Mouse (Mus musculus) erythroblast, adult 5-6 weeks (primary cell): Measurements from ENCODE around the gene Zfp189. TPM values are rescaled to one million over a fixed set of nuclear protein-coding genes. Genes with fewer than 3 reads are reported as not detected.

ENCODE experiments used
- ATAC-seq: replicated peaks from 2 replicates; pipeline ENCODE4 v1.8.0; 2016; ENCODE audit warnings: moderate number of reproducible peaks, mild to moderate bottlenecking, moderate TSS enrichment, inconsistent platforms; ENCODE audit not compliant: poor library complexity, low FRiP score, severe bottlenecking
- total RNA-seq, 2 experiments: library from RNA; stranded (forward) in 1 of 2; stranded (reverse) in 1 of 2; fragments of 150-400 nt in 1 of 2; fragments of 200-764, 138-1000 nt in 1 of 2; gene quantifications; 2 replicates each; pipeline versions ENCODE4 v1.2.3 to v1.2.4; 2015 to 2017; ENCODE audit warnings: low replicate concordance in 2 of 2

Gene Zfp189
- total RNA-seq, 2 experiments from 2014 or later, result not detected

- ATAC-seq, result no peak
Measured at GRCm38 (mm10) chr4:49535675-49536294, 14.8 kb downstream of the Zfp189 start.

GRCm38 (mm10) chr4:49536671-49537070, 15.7 kb downstream of the Zfp189 start:
- ATAC-seq, result no peak

DNA sequence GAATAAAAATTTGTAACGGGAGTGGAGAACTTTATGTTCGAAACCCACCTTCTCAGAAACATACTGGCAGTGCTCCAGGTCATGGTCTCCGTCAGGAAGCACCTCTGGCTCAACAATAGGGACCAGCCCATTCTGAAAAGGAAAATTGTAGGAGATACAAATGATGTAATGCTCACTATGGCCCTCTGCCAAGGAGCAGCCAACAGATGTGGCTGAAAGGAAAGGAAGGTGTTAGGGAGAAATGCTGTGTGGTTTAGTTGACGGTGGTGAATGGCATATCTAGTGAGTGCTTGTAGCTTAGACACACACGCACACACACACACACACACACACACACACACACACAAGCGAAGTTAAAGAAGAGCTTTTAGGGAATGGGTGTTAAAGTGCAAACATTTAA, 18.7 kb downstream of the Zfp189 start:
- ATAC-seq, result no peak

DNA sequence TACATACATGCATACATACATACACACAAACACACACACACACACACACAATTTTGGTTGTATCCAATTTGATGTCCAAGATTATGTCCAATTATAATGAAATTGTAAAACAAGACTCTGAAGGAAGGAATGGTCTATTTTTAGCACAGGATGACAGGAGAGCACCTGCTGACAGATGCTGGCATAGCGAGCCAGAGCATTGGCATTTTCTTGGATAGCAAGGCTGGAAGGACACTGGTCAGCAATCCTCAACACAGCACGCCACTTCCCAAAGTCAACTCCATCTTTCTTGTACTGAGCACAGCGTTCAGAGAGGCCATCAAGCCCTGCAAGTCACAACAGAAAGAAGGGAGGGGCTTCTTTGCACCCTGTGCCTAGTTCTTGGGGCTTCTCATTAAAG, 20.0 kb downstream of the Zfp189 start:
- ATAC-seq, result no peak

DNA sequence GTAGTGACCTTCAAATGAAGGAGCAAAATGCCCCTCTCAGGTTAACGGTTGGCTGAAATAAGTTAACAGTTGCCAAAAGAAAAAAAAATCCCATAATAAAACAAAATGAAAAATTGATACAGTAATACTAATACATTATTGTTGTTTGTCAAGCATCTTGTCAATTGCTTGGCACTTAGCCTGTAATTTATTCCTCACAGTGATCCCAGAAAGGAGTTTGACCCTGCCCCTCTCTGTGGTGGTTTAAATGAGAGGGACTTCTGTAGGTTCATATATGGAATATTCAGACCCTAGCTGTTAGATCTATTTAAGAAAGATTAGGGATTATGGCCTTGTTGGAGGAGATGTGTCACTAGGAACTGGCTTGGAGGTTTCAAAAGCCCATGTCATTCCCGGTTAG, 25.1 kb downstream of the Zfp189 start:
- ATAC-seq, result no peak

DNA sequence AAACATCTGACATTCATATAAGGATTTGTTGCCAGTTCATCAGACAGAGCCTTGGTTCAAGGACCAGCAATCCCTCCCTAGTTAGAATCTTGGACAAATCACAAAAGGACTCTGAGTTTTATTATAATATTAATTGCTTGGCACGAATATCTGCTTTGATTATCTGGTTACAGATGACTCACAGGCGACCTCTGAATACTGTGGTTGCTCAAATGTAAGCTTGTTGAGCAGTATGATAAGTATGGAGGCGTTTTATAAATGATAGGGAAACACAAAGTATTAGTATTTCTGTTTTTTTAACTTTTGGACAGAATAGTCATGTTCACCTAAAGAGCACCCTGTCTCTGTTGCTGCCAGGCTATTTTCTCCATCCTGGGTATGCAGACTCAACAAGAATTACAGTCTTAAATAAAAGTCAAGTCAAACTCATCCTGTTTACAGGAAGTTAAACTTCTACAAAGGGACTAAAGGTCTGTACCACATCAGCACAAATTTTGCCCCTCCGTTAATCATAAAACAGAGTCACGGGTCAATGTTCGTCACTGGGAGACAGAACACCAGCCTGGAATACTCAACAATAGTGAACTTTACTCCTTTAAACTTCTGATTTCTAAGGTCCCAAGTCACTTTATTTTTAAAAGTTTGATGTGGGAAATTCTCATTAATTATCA, 26.0 kb downstream of the Zfp189 start:
- ATAC-seq, result no peak

DNA sequence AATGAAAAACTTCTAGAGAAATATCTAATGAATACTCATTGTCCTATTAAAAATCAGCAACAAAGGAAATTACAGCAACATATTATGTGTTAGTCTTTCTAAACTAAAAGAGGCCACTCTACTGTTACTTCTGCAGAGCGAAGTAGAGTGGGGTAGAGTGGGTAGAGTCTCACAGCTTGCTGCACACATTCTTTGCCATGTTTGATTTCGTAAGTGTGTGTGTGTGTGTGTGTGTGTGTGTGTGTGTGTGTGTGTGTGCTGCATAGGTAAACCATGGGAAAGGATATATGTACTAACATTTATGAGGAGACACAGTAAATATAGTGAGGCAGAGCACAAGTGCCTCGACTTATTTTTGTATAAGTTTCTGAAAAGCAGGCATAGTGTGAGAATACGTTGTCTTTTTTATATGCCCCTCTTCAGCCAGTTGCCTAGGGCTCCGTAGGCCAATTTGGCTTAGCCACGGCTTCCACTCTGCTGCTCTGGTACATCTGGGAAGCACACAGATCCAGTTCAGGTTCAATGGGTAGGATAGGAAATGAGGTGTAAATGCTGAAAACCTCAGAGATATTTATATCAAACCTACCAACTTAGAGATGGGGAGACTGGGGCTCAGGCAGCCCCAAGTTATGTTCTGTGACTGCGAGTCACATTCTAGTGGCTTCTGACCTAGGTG, 26.7 kb downstream of the Zfp189 start:
- no peak for ATAC-seq

DNA sequence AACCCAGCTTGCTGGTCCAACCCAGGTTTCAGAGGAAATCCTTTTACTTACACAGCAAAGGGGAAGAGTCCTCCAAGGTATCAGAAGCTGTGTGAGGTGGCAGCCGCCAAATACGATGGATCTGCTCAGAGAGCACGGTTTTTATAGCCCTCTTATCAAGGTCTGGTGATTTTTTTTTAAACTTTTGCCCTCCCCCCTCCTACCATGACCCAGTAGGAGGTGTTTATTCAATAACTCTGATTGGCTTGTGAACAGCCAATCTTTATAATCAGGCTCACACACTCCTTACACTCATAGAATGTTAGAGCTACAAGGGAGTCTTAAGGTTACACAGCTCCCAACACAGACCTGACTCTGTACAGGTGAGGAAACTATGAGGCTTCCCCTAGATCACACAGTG, 28.4 kb downstream of the Zfp189 start, which contains the start of gene Aldob:
Gene Aldob, minus strand, starts transcription at position 164 of the 400 bp plus-strand sequence.
- ATAC-seq, result no peak

DNA sequence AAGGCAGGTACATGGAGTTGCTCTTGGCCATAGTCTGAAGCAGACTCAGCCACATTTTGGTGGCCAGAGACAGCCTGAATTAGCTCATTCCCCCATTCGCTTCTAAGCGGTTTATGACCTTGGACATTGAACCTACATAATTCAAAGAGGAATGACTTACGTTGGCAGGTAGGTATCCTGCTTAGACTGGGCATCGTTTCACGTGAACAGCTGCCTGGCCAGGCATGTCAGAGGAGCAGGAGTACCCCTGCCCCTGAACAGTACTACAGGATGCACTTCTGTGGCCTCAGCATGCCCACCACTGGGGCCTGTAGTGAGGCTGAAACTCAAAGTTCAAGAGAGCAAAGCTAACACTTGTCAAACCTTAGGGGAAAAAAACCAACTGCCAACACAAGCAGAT, 32.4 kb downstream of the Zfp189 start:
- no peak for ATAC-seq

DNA sequence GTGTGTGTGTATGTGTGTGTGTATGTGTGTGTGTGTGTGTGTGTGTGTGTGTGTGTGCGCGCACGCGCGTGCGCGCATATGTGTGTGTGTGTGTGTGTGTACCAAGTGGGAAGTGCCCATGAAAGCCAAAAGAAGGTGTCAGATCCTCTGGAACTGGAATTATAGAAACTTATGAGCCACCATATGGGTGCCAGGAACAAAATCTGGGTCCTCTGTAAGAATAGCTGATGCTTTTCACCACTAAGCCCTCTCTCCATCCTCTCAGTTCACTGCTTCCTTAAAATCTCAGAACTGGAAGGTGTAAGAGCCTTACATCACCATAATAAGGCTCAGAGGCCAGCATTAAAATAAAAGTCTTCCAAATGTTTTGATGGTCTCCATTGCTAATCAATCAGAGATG, 36.4 kb downstream of the Zfp189 start:
- no peak for ATAC-seq

GRCm38 (mm10) chr4:49558181-49558580, 37.2 kb downstream of the Zfp189 start:
- no peak for ATAC-seq

GRCm38 (mm10) chr4:49559915-49560772, 39.2 kb downstream of the Zfp189 start:
- no peak for ATAC-seq

DNA sequence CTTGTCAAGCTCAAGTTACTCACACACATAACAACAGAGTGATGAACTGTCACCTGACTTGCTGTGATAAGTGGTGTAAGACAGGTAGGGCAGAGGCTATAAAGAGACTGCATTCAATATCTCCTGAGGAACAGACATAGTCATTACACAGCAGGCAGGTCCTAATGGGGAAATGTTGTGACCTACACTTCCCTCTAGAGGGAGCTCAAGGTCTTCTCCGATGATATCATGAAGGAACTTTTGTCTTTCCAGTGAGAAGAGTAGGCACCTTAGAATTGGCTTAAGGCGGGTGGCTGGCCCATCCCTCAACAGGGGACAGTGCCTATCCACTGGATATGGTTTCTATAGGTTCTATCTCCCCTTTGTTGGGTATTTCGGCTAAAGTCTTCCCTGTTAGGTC, 46.6 kb downstream of the Zfp189 start:
- peak; percentile 97 for ATAC-seq

DNA sequence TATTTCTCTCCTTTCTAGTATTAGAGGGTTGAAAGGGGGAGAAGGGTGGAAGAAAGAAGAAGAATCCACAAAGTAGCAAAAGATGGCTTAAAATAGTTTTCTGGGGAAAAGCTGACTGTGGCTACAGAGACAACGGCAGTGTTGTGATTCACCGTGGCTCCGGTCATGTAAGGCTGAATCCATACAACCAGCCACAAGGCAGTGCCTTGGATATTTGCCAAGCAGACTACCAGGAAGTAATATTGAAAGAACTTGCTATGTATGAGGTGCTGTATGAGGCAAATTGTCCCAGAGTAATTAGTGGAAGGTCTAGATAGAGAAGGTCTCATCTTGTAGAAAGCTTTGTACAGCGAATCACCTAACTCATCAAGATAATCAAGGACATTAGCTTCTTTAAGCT, 51.2 kb downstream of the Zfp189 start:
- no peak for ATAC-seq

Other genes starting within 250 kb of the Zfp189 start
- gene Acnat2, start 113.0 kb upstream of the Zfp189 start, total RNA-seq (2015; ENCODE audit: low replicate concordance), result not detected in 2 replicates
- gene Acnat2, start 113.0 kb upstream of the Zfp189 start, total RNA-seq (2017; ENCODE audit: low replicate concordance), result not detected in 2 replicates
- gene Acnat1, start 47.3 kb upstream of the Zfp189 start, total RNA-seq (2015; ENCODE audit: low replicate concordance), result not detected in 2 replicates
- gene Acnat1, start 47.3 kb upstream of the Zfp189 start, total RNA-seq (2017; ENCODE audit: low replicate concordance), result not detected in 2 replicates
- not detected in 2 replicates for gene Baat, start 14.6 kb upstream of the Zfp189 start, total RNA-seq (2015; ENCODE audit: low replicate concordance)
- gene Baat, start 14.6 kb upstream of the Zfp189 start, total RNA-seq (2017; ENCODE audit: low replicate concordance), result 0.26 and 1.5 TPM in 2 replicates
- 7.5 and 17.9 TPM in 2 replicates for gene Mrpl50, start 83 bp upstream of the Zfp189 start, total RNA-seq (2015; ENCODE audit: low replicate concordance)
- gene Mrpl50, start 83 bp upstream of the Zfp189 start, total RNA-seq (2017; ENCODE audit: low replicate concordance), result 5.8 and 11.0 TPM in 2 replicates
- not detected in 2 replicates for gene Aldob, start 28.4 kb downstream of the Zfp189 start, total RNA-seq (2015; ENCODE audit: low replicate concordance)
- not detected in 2 replicates for gene Aldob, start 28.4 kb downstream of the Zfp189 start, total RNA-seq (2017; ENCODE audit: low replicate concordance)
- gene Tmem246, start 76.7 kb downstream of the Zfp189 start, total RNA-seq (2015; ENCODE audit: low replicate concordance), result 1.0 TPM in 1 of 2 replicates, not detected in the other
- 0.43 TPM in 1 of 2 replicates, not detected in the other for gene Tmem246, start 76.7 kb downstream of the Zfp189 start, total RNA-seq (2017; ENCODE audit: low replicate concordance)
- 34.1 and 45.2 TPM in 2 replicates for gene Rnf20, start 110.8 kb downstream of the Zfp189 start, total RNA-seq (2015; ENCODE audit: low replicate concordance)
- gene Rnf20, start 110.8 kb downstream of the Zfp189 start, total RNA-seq (2017; ENCODE audit: low replicate concordance), result 119 and 155 TPM in 2 replicates
- not detected in 2 replicates for gene Ppp3r2, start 160.8 kb downstream of the Zfp189 start, total RNA-seq (2015; ENCODE audit: low replicate concordance)
- gene Ppp3r2, start 160.8 kb downstream of the Zfp189 start, total RNA-seq (2017; ENCODE audit: low replicate concordance), result not detected in 2 replicates